Mouse (Mus musculus) common myeloid progenitor, adult 5-6 weeks (primary cell): Measurements from ENCODE around the gene Sdhaf1. TPM values are rescaled to one million over a fixed set of nuclear protein-coding genes. Genes with fewer than 3 reads are reported as not detected.

Experiments used
- total RNA-seq: library from RNA; stranded (forward); fragments of 200-1000, 187-1606 nt; gene quantifications from 2 replicates; pipeline ENCODE4 v1.2.3, GENCODE M21; 2017

Sdhaf1 gene
- total RNA-seq, 1 experiment from 2014 or later = 11.0 TPM

Other genes with a start within 250 kb of the Sdhaf1 start
- 0.10 TPM in 1 of 2 replicates, not detected in the other for gene Gm26920, start 233.5 kb downstream of the Sdhaf1 start, total RNA-seq
- 5.0 and 6.2 TPM in 2 replicates for gene Zfp566, start 233.4 kb downstream of the Sdhaf1 start, total RNA-seq
- gene Zfp260, start 229.1 kb downstream of the Sdhaf1 start, total RNA-seq = 33.5 and 37.5 TPM in 2 replicates
- 5.1 and 6.8 TPM in 2 replicates for gene Zfp382, start 202.0 kb downstream of the Sdhaf1 start, total RNA-seq
- gene Zfp146, start 154.1 kb downstream of the Sdhaf1 start, total RNA-seq = 113 and 122 TPM in 2 replicates
- gene Cox7a1, start 139.8 kb downstream of the Sdhaf1 start, total RNA-seq = not detected in 2 replicates
- gene Capns1, start 125.1 kb downstream of the Sdhaf1 start, total RNA-seq = 116 and 136 TPM in 2 replicates
- 37.3 and 65.1 TPM in 2 replicates for gene Polr2i, start 91.9 kb downstream of the Sdhaf1 start, total RNA-seq
- gene Tbcb, start 91.6 kb downstream of the Sdhaf1 start, total RNA-seq = 40.5 TPM in 2 replicates
- not detected in 2 replicates for gene Ovol3, start 88.2 kb downstream of the Sdhaf1 start, total RNA-seq
- gene Thap8, start 43.8 kb downstream of the Sdhaf1 start, total RNA-seq = not detected in 2 replicates
- gene Wdr62, start 43.5 kb downstream of the Sdhaf1 start, total RNA-seq = 8.2 and 17.5 TPM in 2 replicates
- not detected in 2 replicates for gene Clip3, start 32.2 kb downstream of the Sdhaf1 start, total RNA-seq
- 15.2 and 31.2 TPM in 2 replicates for gene Alkbh6, start 15.2 kb downstream of the Sdhaf1 start, total RNA-seq
- gene Syne4, start 9.1 kb downstream of the Sdhaf1 start, total RNA-seq = 1.4 TPM in 1 of 2 replicates, not detected in the other
- gene E130208F15Rik, start 2.2 kb downstream of the Sdhaf1 start, total RNA-seq = 0.96 and 3.3 TPM in 2 replicates
- gene Lrfn3, start 38.9 kb upstream of the Sdhaf1 start, total RNA-seq = not detected in 2 replicates
- 94.7 and 118 TPM in 2 replicates for gene Tyrobp, start 89.9 kb upstream of the Sdhaf1 start, total RNA-seq
- 9.4 and 11.9 TPM in 2 replicates for gene Hcst, start 96.0 kb upstream of the Sdhaf1 start, total RNA-seq
- 9.0 and 13.0 TPM in 2 replicates for gene Nfkbid, start 97.8 kb upstream of the Sdhaf1 start, total RNA-seq
- not detected in 2 replicates for gene Aplp1, start 121.6 kb upstream of the Sdhaf1 start, total RNA-seq
- gene Kirrel2, start 133.8 kb upstream of the Sdhaf1 start, total RNA-seq = not detected in 2 replicates
- 0.19 and 1.8 TPM in 2 replicates for gene Nphs1, start 134.4 kb upstream of the Sdhaf1 start, total RNA-seq
- not detected in 2 replicates for gene Prodh2, start 169.7 kb upstream of the Sdhaf1 start, total RNA-seq
- 5.2 and 9.1 TPM in 2 replicates for gene Arhgap33, start 211.2 kb upstream of the Sdhaf1 start, total RNA-seq
- gene Hspb6, start 228.3 kb upstream of the Sdhaf1 start, total RNA-seq = 3.2 and 4.2 TPM in 2 replicates
- 4.7 TPM in 2 replicates for gene Proser3, start 228.4 kb upstream of the Sdhaf1 start, total RNA-seq
- gene Lin37, start 235.9 kb upstream of the Sdhaf1 start, total RNA-seq = 20.8 and 21.2 TPM in 2 replicates
- gene U2af1l4, start 239.4 kb upstream of the Sdhaf1 start, total RNA-seq = 58.2 and 68.5 TPM in 2 replicates
- 3.7 and 5.4 TPM in 2 replicates for gene Gm49396, start 239.4 kb upstream of the Sdhaf1 start, total RNA-seq
- 117 and 174 TPM in 2 replicates for gene Psenen, start 239.7 kb upstream of the Sdhaf1 start, total RNA-seq
- gene Igflr1, start 241.5 kb upstream of the Sdhaf1 start, total RNA-seq = 1.8 TPM in 1 of 2 replicates, not detected in the other